Mouse (Mus musculus): ENCODE measurements around the gene Samhd1.

DNA sequence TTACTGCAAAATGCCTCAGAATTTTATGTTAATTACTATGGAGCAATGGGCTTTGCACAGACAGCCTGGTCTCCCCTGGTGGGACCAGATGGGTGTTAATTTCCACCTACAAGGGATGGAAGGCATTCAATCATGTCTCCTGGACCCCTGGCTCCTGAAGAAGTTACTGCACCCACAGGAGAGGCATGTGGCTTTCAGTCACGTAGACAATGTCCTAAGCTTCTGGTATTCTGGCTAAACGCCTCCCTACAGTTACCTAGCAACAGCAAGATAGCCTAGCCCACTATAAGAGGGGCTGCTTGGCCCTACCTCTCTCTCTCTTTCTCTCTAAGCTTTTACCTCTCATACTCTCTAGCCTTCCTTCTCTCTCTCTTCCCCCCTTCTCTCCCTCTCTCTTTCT is 32.8 kb downstream of the Samhd1 start:
- no peak for TF ChIP-seq ZC3H11A (IDR thresholded peaks at IDR 0.05; ENCODE audit: borderline replicate concordance, low read depth, low read length)
- no peak for TF ChIP-seq HCFC1 (IDR thresholded peaks at IDR 0.05; ENCODE audit: borderline replicate concordance, insufficient read depth, low read length)
